Mouse (Mus musculus): ENCODE measurements around the gene Rgl2. TPM values are rescaled to one million over a fixed set of nuclear protein-coding genes. Genes with fewer than 3 reads are reported as not detected.

Rgl2 gene
- total and polyA plus RNA-seq, 3 experiments, result 24.9 to 43.6 TPM; not detected in 1

- TF ChIP-seq MEF2A (IDR thresholded peaks at IDR 0.05; ENCODE audit: extremely low read depth, insufficient replicate concordance, low read depth, low read length, poor library complexity, severe bottlenecking), result no peak
- peak; percentile 44; the same call in 1 of the 2 replicates for TF ChIP-seq MXI1 (IDR thresholded peaks at IDR 0.05; ENCODE audit: low read depth, low read length)
- no peak for TF ChIP-seq NELFE (IDR thresholded peaks at IDR 0.05; ENCODE audit: low read depth, low read length)
Measured at GRCm38 (mm10) chr17:33924577-33925283, 4.6 kb upstream of the Rgl2 start (continued).

- TF ChIP-seq CHD2 (IDR thresholded peaks at IDR 0.05; ENCODE audit: low read length) (no peak), POLR2A (IDR thresholded peaks at IDR 0.05; ENCODE audit: control insufficient read depth in 1 of 2, insufficient read depth in 1 of 2, low read depth in 1 of 2, low read length in 2 of 2, poor library complexity in 1 of 2) (no peak), RCOR1 (IDR thresholded peaks at IDR 0.05; ENCODE audit: low read depth, low read length) (no peak), ZKSCAN1 (IDR thresholded peaks at IDR 0.05; ENCODE audit: low read depth, low read length) (no peak), CTCF (IDR thresholded peaks at IDR 0.05 in 2 of 3, conservative IDR thresholded peaks at IDR 0.05 in 1 of 3; ENCODE audit: control insufficient read depth in 1 of 3, insufficient read depth in 1 of 3, low read depth in 2 of 3, low read length in 3 of 3, poor library complexity in 1 of 3, severe bottlenecking in 1 of 3) (peak in 2 of 3 experiments; percentile 9 to 37; a peak in 4 of 6 replicates), SMC3 (IDR thresholded peaks at IDR 0.05; ENCODE audit: low read depth, low read length) (no peak), NRF1 (IDR thresholded peaks at IDR 0.05; ENCODE audit: insufficient read depth, low read depth, low read length, poor library complexity, severe bottlenecking) (no peak), SIN3A (IDR thresholded peaks at IDR 0.05; ENCODE audit: low read length) (no peak), GABPA (IDR thresholded peaks at IDR 0.05; ENCODE audit: low read depth, low read length) (no peak)
- Histone ChIP-seq H3K27me3 (ENCODE audit: control insufficient read depth in 1 of 2, insufficient read depth in 2 of 2, low read length in 2 of 2) (no peaks in the 10 kb centered on the region), H3K4me1 (ENCODE audit: control insufficient read depth in 1 of 2, insufficient read depth in 2 of 2, low read length in 2 of 2) (peaks cover 2 to 24% of the 10 kb centered on the region in 2 experiments), H3K9ac (ENCODE audit: control insufficient read depth, low read depth, low read length, poor library complexity, severe bottlenecking) (no peak overlapping the region), H3K4me3 (ENCODE audit: control insufficient read depth in 1 of 2, insufficient read depth in 1 of 2, low read depth in 2 of 2, low read length in 2 of 2) (no peak overlapping the region), H3K27ac (ENCODE audit: control insufficient read depth, low read depth, low read length) (peak overlapping the region; percentile 44; the same call in 1 of the 2 replicates), H3K79me2 (ENCODE audit: control insufficient read depth, insufficient read depth, low read length, poor library complexity) (peaks cover 24% of the 10 kb centered on the region), H3K36me3 (ENCODE audit: control insufficient read depth in 1 of 2, insufficient read depth in 2 of 2, low read length in 2 of 2) (peaks cover 0 to 8% of the 10 kb centered on the region in 2 experiments; a peak in 2 of 4 replicates), H3K9me3 (replicated peaks; ENCODE audit: insufficient read depth, low read length) (no peaks in the 10 kb centered on the region)
- DNase-seq (ENCODE audit: low read depth, low spot score), result no peak
Measured at GRCm38 (mm10) chr17:33925406-33926116, 3.8 kb upstream of the Rgl2 start.

- Histone ChIP-seq H3K4me3 (ENCODE audit: control insufficient read depth in 1 of 2, insufficient read depth in 1 of 2, low read depth in 2 of 2, low read length in 2 of 2) (no peak overlapping the region), H3K9ac (ENCODE audit: control insufficient read depth, low read depth, low read length, poor library complexity, severe bottlenecking) (no peak overlapping the region), H3K27ac (ENCODE audit: control insufficient read depth, low read depth, low read length) (no peak overlapping the region), H3K36me3 (ENCODE audit: control insufficient read depth in 1 of 2, insufficient read depth in 2 of 2, low read length in 2 of 2) (peaks cover 0 to 8% of the 10 kb centered on the region in 2 experiments; a peak in 2 of 4 replicates), H3K4me1 (ENCODE audit: control insufficient read depth in 1 of 2, insufficient read depth in 2 of 2, low read length in 2 of 2) (peaks cover 2 to 25% of the 10 kb centered on the region in 2 experiments), H3K27me3 (ENCODE audit: control insufficient read depth in 1 of 2, insufficient read depth in 2 of 2, low read length in 2 of 2) (no peaks in the 10 kb centered on the region), H3K9me3 (replicated peaks; ENCODE audit: insufficient read depth, low read length) (no peaks in the 10 kb centered on the region), H3K79me2 (ENCODE audit: control insufficient read depth, insufficient read depth, low read length, poor library complexity) (peaks cover 24% of the 10 kb centered on the region)
- TF ChIP-seq ETS1 (IDR thresholded peaks at IDR 0.05; ENCODE audit: low read depth, low read length) (no peak), MAX (IDR thresholded peaks at IDR 0.05; ENCODE audit: low read length) (no peak), RAD21 (IDR thresholded peaks at IDR 0.05; ENCODE audit: low read depth, low read length) (peak; percentile 36), ELF1 (IDR thresholded peaks at IDR 0.05; ENCODE audit: low read depth, low read length) (no peak), ZNF384 (IDR thresholded peaks at IDR 0.05; ENCODE audit: low read depth, low read length) (no peak), GABPA (IDR thresholded peaks at IDR 0.05; ENCODE audit: low read depth, low read length) (no peak), KAT2A (conservative IDR thresholded peaks at IDR 0.05; ENCODE audit: low read depth, low read length) (no peak), JUND (IDR thresholded peaks at IDR 0.05; ENCODE audit: low read depth, low read length) (no peak), POLR2A (IDR thresholded peaks at IDR 0.05; ENCODE audit: control insufficient read depth in 1 of 2, insufficient read depth in 1 of 2, low read depth in 1 of 2, low read length in 2 of 2, poor library complexity in 1 of 2) (peak in 1 of 2 experiments; percentile 23; a peak in 1 of 4 replicates), GATA1 (IDR thresholded peaks at IDR 0.05; ENCODE audit: low read depth, low read length) (no peak), CTCF (IDR thresholded peaks at IDR 0.05 in 2 of 3, conservative IDR thresholded peaks at IDR 0.05 in 1 of 3; ENCODE audit: control insufficient read depth in 1 of 3, insufficient read depth in 1 of 3, low read depth in 2 of 3, low read length in 3 of 3, poor library complexity in 1 of 3, severe bottlenecking in 1 of 3) (peak; percentile 26 to 51 (median 50); a peak in 5 of 6 replicates), MYB (IDR thresholded peaks at IDR 0.05; ENCODE audit: low read depth, low read length) (no peak), NELFE (IDR thresholded peaks at IDR 0.05; ENCODE audit: low read depth, low read length) (no peak), SMC3 (IDR thresholded peaks at IDR 0.05; ENCODE audit: low read depth, low read length) (0 out of 2 replicates have a peak, but pooled peaks have one; percentile 25), E2F4 (IDR thresholded peaks at IDR 0.05; ENCODE audit: borderline replicate concordance, low read depth, low read length) (no peak)
- no peak for DNase-seq (ENCODE audit: low read depth, low spot score)
Measured at GRCm38 (mm10) chr17:33926207-33926932, 3.0 kb upstream of the Rgl2 start.
